Mouse (Mus musculus): Measurements from ENCODE around the gene Kmt2c.

Gene Kmt2c

GRCm38 (mm10) chr5:25498346-25498820 is at the start of gene Kmt2c:
Kmt2c (minus strand) TSS chr5:25498783.
- peak; percentile 57 for DNase-seq (ENCODE audit: low read depth, low spot score)

GRCm38 (mm10) chr5:25546912-25547311 is 48.3 kb upstream of the Kmt2c start:
- no peak for DNase-seq (ENCODE audit: low read depth, low spot score)

- no peak for DNase-seq (ENCODE audit: low read depth, low spot score)
Observed at GRCm38 (mm10) chr5:25544566-25544965, 46.0 kb upstream of the Kmt2c start.

GRCm38 (mm10) chr5:25544061-25544460 is 45.5 kb upstream of the Kmt2c start:
- DNase-seq (ENCODE audit: low read depth, low spot score) = no peak

- DNase-seq (ENCODE audit: low read depth, low spot score) = no peak
Observed at GRCm38 (mm10) chr5:25541661-25542060, 43.1 kb upstream of the Kmt2c start.

GRCm38 (mm10) chr5:25540921-25541320 is 42.3 kb upstream of the Kmt2c start:
- DNase-seq (ENCODE audit: low read depth, low spot score) = no peak

- DNase-seq (ENCODE audit: low read depth, low spot score) = no peak
Observed at GRCm38 (mm10) chr5:25540412-25540811, 41.8 kb upstream of the Kmt2c start.

- DNase-seq (ENCODE audit: low read depth, low spot score) = peak; percentile 87
Observed at GRCm38 (mm10) chr5:25536921-25537409, 38.4 kb upstream of the Kmt2c start.

GRCm38 (mm10) chr5:25536451-25536850 is 37.9 kb upstream of the Kmt2c start:
- DNase-seq (ENCODE audit: low read depth, low spot score) = peak; percentile 76

GRCm38 (mm10) chr5:25535566-25535965 is 37.0 kb upstream of the Kmt2c start:
- DNase-seq (ENCODE audit: low read depth, low spot score) = no peak

GRCm38 (mm10) chr5:25533298-25533697 is 34.7 kb upstream of the Kmt2c start:
- peak; percentile 100 for DNase-seq (ENCODE audit: low read depth, low spot score)

- peak; percentile 81 for DNase-seq (ENCODE audit: low read depth, low spot score)
Observed at GRCm38 (mm10) chr5:25532256-25533147, 33.9 kb upstream of the Kmt2c start.

- DNase-seq (ENCODE audit: low read depth, low spot score) = no peak
Observed at GRCm38 (mm10) chr5:25530629-25531028, 32.0 kb upstream of the Kmt2c start.

GRCm38 (mm10) chr5:25529529-25530421 is 31.2 kb upstream of the Kmt2c start:
- peak; percentile 100 for DNase-seq (ENCODE audit: low read depth, low spot score)

GRCm38 (mm10) chr5:25528851-25529528 is 30.4 kb upstream of the Kmt2c start:
- DNase-seq (ENCODE audit: low read depth, low spot score) = peak; percentile 65

GRCm38 (mm10) chr5:25527971-25528370 is 29.4 kb upstream of the Kmt2c start:
- peak; percentile 92 for DNase-seq (ENCODE audit: low read depth, low spot score)

GRCm38 (mm10) chr5:25526926-25527325 is 28.3 kb upstream of the Kmt2c start:
- no peak for DNase-seq (ENCODE audit: low read depth, low spot score)

- DNase-seq (ENCODE audit: low read depth, low spot score) = peak; percentile 97
Observed at GRCm38 (mm10) chr5:25526116-25526515, 27.5 kb upstream of the Kmt2c start.

- DNase-seq (ENCODE audit: low read depth, low spot score) = no peak
Observed at GRCm38 (mm10) chr5:25521461-25521860, 22.9 kb upstream of the Kmt2c start.

- DNase-seq (ENCODE audit: low read depth, low spot score) = no peak
Observed at GRCm38 (mm10) chr5:25519820-25520219, 21.2 kb upstream of the Kmt2c start.

- DNase-seq (ENCODE audit: low read depth, low spot score) = no peak
Observed at GRCm38 (mm10) chr5:25517550-25517949, 19.0 kb upstream of the Kmt2c start.

All from R1 (cell line).